Mouse (Mus musculus): ENCODE results near the gene Chst15. TPM values are rescaled to one million over a fixed set of nuclear protein-coding genes. Genes with fewer than 3 reads are reported as not detected.

Gene Chst15
- total RNA-seq, 2 experiments from 2014 or later, result 15.3 to 16.7 TPM

DNA sequence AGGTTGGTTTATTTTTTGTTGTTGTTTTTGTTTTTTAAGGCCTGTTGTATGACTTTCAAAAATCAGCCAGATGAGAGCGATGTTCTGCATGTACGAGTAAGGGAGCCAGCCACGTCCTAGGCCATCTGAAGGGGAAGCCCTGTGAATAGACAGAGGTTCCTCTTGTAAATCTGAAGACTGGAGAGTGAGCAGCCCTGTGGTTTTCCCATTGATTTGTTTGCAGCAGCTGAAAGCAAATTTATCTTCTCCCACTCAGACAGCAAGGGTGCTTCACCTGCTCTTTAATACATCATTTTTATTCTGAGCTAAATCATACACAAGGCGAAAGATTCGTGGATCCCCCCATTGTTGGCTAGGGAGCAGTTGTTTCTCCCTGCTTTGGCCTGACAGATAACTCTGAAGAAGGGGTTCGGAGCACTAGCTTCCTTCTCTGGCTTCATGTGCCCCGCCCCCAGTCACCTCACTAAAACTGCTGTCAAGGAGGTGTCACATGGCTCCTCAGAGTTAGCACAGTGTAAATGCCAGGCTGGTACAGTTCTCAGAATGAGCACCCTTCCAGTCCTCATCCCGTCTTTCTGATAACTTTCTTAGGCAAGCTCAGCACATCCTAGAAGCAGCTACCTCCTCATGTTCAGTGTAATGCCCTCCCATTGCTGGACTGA, 12.5 kb downstream of the Chst15 start:
- intact Hi-C loops (cut with DNase I), result no loop called here
- no peak for DNase-seq

DNA sequence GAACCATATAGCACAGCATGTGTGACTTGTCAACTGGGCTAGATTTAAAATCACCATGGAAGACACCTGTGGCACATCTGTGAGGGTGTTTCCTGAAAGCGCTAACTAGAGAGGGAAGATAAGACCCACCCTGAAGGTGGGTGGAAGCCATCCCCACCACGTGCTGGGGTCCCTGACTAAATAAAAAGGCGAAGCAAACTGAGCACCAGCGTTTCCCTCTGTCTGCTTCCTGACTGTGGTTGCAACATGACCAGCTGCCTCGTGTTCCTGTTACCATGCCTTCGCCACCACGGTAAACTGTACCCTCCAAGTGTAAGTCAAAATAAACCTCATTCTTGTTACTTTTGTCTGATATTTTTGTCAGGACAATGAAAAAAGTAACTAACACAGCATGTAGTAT, 13.0 kb downstream of the Chst15 start:
- intact Hi-C loops (cut with DNase I), result no loop called here
- no peak for DNase-seq

DNA sequence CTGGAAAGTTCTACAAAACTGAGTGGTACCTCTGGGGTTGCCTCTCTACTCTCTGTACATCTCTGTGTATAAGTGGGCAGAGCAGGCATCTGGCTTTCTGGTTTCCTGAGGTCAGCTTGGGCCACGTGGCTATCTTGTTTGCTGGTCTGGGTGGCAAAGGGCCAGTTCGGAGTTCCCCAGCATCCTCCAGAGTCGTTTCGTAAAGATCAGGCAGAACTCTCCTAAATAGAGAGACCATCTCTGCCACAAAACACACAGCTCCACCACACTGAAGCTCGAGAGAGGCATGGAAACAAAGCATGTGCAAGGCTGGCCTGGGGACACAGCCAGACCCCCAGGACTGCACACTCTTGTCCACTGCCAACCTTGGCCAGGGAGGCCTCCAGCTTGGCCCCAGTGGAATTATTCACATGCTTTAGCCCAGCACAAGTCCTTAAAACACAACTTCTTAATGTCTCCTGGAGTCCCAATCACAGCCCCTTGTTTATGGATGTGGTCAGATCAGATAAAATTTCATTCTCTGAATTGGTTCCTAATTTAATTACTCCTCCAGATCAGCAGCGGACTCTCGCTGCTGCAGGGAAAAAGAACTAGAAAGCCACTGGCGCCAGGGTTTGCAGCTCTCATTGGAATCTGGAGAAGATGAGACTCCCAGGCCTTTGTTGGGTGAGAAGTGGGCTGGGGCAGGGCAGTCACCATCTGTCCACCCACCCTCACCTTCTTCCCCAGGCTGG, 14.4 kb downstream of the Chst15 start:
- intact Hi-C loops (cut with DNase I), result no loop called here
- DNase-seq, result peak in 1 of 2 experiments; percentile 50

DNA sequence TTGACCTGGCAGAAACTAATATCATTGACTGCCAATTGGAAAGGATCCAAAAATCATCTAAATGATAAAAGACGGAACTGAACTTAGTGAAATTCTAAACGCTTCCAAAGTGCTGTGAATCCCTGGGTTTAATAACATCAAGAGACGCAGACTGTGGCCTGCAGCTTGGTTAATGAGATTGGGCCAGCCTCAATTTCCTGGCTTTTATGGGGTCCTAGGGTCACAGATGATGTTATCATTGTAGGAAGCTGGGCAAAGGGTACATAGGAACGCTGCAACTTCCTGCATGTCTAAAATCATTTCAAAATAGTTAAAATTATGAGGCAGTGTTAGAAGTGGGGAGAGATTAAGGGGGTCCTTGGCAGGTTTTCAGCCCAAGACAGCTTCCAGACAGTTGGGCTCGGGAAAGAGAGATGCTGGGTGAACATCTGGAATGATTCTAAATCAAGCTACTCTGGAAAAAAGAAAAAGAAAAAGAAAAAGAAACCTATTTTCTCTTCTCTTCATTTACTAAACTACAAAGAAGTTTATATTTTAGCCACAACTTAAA, 17.3 kb downstream of the Chst15 start:
- intact Hi-C loops (cut with DNase I), result no loop called here
- DNase-seq, result no peak

DNA sequence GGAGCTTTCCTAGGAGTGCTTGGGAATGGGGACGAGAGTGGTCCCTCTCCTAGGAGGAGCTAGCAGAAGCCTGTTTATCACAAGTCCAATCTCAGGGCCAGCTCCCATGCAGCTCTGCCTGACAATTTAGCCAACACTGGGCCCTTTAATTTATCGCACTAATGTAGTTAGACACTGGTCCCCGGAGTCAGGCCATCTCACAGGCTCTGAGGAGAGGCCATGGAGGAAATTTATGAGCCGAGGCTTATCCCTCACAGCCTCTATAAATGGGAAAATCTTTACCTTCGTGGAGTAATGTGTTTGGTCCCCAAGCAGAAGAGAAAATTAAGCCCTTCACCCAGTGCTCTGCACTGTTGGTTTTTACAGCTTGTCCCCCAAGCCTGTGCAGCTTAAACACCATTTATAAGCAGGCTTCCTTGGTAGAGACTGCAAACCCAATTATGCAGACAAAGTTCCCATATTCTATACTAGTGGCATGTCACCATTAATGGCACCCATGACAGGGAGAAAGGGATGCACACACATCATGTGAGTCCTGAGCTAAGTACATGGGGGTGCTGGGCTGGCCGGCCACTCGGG, 18.5 kb downstream of the Chst15 start:
- DNase-seq, result no peak
- intact Hi-C loops (cut with DNase I), result no loop called here

DNA sequence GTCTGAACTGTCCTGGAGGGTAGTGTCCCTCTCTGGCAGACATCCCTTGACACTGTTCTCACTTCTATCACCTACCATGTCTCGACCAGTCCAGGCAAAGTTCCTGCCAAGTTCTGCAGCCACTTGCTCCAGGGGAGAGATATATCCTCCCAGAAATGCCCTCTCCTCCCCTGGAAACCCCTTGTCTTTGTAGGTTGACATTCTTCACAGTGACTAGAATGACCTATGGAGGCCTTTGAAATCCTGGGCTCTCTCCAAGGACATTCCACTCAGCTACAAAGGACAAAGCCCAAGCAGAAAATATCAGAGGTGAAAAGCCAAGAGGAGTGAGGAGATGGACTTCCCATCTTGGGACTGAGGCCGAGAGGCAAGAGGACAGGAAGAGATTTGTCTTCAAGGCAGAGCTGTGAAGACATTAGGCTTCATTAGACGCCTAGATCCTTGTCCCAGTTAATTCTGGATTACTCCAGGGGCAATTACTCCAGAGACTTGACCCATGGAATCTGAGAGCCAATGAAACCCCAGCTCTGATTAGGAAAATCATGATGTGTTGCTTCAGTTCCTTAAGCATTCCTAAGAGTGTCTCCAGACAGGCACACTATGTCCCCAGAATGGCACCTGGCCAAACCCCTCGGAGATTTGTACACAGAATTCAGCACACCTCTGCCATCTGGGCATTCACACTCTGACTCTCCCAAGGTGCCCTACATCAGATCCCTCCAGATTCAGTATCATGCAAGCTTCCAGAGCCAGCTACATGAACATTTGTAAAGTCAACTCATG, 20.2 kb downstream of the Chst15 start:
- intact Hi-C loops (cut with DNase I), result no loop called here
- no peak for DNase-seq

DNA sequence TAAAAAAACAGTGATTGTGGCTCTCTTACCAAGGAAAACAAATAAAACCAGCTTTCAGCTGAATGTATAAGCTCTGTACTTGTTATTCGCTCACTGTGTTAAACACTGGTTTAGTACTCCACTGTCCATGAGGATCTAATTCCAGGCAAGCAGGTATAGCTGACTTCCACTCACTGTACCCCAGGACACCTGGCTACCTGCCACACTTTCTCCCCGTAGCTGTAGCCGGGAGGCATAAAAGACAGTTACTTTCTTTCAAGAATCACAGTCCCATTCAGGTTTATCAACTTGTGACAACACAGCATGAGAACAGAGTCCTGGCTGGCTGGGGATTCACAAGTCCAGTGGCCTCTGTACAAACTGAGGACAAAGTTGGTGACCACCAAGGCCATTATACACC, 20.9 kb downstream of the Chst15 start:
- intact Hi-C loops (cut with DNase I), result no loop called here
- DNase-seq, result no peak

DNA sequence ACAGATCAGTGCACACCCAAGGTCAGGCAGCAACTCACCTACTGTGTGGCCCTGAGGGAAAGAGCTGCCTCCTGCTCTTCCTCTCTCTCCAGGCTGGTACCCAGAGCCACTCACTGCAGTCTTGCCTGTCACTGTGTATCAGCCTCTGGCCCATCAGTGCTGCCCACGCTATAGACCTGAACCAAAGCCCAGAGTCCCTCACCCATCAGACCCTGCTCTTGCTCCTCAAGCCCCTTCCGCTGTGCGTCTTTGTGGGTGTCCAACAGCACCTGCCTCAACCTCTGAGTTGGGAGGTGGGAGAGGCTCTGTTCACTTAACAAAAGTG, 29.7 kb downstream of the Chst15 start:
- intact Hi-C loops (cut with DNase I), result loop anchor here (2.0 kb wide), 1 partner anchor 27 kb away; no protein-coding TSS in a partner anchor
- DNase-seq, result no peak

DNA sequence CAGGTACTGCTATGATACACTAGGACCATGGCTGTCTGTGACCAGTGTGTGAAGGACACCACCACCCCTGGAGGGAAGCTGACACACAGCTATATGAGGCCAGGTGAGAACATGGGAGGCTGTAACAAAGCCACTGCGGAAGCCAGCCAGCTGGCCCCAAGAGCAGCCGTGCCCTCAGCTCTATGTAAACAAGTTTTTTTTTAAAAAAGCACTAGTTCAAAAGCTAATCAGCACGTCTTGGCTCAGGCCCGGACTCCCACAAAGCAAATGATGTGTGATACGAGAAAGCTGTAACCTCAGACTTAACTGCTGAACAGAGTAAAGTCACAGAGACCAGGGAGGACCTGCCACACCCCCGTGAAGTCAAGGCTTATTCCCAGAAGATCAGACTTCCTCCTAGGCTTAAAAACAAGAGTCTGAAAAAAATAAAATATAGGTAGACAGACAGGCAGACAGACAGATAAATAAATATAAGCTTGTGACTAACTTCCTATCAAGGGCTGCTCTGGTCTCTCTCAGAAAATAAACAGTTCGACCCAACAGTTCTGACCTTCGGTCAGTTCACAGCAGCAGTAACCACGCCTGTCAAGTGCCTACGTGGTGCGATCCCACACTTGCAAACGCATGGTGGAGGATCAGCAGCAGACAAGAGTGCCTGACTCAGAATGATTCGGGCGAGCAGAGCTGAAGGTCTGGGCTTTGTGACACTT, 30.2 kb downstream of the Chst15 start:
- intact Hi-C loops (cut with DNase I), result loop anchor here (2.0 kb wide), 1 partner anchor 28 kb away; no protein-coding TSS in a partner anchor
- no peak for DNase-seq

DNA sequence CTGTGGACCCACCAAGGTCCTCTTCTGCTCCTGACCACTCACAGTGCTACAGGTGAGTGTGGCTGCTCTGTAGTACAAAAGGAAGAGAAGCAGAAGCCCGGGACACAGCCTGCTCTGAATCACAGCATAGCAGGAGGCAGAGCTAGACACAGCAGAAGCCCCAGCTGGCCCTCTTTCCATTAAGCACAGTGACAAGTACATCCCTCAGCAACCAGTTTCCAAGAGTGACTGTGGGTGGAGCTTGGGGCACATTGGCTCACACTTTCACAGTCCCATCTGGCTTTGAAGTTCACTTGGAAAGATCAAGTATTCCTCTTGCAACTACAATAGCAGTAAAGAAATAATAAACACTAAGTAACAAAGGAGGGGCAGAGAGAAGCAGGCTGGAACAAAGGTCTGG, 32.2 kb downstream of the Chst15 start:
- DNase-seq, result no peak
- intact Hi-C loops (cut with DNase I), result no loop called here

DNA sequence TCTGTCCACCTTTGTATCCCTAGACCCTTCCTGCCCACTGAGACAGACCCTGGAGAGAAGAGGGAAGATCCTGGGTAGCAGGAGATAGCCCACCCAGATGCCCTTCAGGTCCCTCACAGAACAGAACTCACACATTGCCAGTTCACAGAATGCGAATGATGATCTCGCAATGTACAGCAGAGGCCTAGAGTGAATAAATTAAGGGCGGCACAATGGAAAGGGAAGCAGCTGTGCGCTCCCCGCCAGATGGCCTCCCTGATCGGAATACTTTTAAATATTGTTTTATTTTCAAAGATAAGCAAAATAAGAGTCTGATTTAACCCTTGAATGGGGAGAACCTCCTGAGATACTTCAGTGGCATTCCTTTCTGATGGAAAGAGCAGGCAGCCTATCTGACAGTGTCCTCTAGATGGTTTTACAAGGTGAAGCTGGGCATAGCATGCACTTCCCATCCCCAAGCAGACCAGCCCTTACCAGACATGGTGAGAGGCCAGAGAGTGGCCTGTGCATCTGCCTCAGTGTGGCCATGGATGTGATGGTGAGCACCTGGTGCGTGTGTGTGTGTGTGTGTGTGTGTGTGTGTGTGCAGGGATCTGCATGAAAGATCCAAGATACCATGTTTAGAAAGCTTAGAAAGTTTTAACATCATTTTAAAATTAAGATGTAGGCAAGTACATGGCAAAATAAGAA, 32.8 kb downstream of the Chst15 start:
- no peak for DNase-seq
- intact Hi-C loops (cut with DNase I), result no loop called here

DNA sequence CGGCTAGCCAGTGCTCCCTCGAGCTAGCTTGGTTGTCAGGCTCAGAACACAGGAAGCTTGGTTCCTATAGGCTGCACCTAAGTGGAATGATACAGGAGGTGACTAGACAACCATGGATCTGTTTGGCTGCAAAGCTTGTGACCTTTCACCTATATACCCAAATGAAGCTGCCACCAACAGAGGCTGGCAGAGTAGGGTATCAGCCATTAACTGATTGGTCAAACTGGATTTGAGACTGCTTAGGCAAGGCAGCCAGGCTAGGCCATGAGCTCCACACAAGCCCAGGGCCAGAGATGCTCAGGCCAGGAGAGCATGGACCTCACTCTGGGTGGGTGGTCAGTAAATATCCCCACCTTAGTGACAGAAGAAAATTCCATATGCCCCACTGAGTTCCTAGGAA, 34.5 kb downstream of the Chst15 start:
- DNase-seq, result peak in 1 of 2 experiments; percentile 36

DNA sequence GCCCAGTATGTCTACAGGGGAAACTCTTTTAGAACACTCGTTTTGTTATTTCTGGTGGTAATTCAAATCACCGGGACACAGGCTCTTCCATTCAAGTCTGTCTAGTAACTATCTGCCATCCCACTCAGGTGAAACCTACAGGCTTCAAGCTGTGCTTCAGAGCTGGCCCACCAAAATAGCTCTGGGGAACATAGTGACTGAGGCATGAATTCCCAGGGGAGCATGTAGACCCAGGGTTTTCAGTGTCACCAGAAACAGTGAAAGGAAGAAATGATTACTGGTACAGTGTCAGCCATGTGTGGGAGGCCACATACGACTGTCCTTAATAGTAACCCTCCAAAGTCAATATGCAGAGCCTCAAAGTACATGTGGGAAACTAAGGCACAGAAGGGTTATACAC, 34.9 kb downstream of the Chst15 start:
- DNase-seq, result no peak
- intact Hi-C loops (cut with DNase I), result loop anchor here (2.0 kb wide), 1 partner anchor 33 kb away; no protein-coding TSS in a partner anchor

More for the DNA sequence above, 34.5 kb downstream of the Chst15 start:
- intact Hi-C loops (cut with DNase I), result loop anchor here (2.0 kb wide), 1 partner anchor 34 kb away; no protein-coding TSS in a partner anchor

DNA sequence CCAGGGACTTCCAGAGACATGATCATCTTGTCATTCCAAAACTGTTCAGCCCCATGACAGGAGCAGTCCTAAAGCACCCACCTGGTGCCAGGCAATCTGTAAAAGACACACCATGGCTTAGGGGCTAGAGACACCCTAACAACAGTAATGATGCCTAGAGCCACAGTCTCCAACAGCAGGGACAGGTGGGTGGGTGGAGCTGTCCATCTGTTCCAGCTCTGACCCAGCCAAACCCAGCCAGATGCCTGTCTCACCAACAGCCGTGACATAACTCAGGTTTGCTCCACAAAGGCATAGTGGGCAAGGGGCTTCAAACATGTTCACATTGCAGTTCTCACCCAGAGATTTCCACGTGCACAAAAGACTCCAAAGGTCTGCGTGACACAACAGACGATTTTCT, 35.3 kb downstream of the Chst15 start:
- DNase-seq, result no peak
- intact Hi-C loops (cut with DNase I), result loop anchor here (2.0 kb wide), 1 partner anchor 33 kb away; no protein-coding TSS in a partner anchor

DNA sequence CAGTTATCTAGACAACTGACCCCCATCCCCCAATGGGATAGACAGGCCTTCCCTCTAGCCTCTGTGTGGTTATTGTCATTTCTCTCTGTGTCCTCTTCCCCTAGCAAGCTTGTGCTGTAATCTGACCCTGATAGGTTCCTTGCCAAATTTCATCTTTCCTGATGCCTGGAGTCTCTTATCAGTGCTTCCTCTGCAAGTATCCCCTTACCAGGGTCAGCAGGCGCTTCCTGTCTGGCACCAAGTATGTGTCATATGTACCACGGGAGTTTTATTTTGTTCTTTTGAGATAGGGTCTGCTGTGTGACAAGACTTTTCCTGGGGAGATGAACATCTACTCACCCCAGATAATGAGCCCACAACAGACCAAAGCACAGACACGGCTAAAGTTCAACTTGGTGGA, 38.4 kb downstream of the Chst15 start:
- intact Hi-C loops (cut with DNase I), result no loop called here
- no peak for DNase-seq

DNA sequence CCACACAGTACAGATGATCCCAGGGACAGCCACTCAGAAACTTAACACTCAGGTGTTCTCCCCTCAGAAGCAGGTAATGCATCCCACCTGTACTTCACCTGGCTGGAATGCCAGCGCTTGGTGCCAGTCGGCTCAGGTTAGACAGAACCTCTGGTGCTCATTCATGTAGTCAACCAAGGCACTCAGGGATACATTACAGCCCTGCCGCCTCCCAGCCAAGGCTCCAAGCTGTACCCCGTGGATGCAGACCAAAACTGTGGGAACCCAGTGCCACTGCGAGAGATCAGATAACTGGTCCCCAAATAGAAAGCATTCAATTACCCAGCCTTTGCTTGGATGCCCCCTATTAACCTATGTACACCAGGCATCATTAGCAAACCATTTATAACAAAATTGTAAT, 40.7 kb downstream of the Chst15 start:
- intact Hi-C loops (cut with DNase I), result no loop called here
- DNase-seq, result no peak

DNA sequence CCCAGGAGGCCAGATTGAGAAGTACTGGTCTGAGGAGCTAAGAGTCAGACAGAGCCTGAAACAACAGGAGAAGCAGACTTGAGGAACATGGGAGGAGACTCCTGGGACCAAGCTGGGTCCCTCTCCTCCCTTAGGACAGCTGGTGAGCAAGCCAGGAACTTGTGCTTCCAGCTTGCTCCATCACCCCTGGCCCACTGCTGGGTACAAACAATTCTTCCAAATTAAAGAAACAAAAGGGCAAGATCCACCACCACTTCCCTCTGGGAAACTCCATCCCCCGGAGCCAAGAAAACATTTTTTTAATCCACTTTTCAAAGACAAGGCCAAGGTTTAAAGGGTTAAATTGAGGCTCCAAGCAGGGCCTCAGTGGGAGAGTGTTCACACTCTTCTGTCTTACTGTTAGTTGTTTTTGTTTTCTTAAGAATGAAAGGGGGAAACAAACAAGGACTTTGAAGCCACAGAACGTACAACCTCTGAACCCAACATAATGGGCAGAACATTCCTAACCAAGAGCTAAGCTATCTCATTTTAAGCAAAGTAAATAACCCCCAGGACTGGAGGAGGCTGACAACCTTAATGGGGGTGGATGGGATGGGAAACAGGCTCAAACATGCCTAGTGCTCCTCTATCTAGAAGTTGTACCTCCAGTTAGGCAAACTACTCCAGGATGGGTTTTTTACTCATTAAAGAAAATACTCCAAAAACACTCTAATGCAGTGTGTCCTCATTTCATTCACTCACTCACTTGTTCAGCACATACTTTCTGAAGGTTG, 43.1 kb downstream of the Chst15 start:
- intact Hi-C loops (cut with DNase I), result no loop called here
- no peak for DNase-seq

DNA sequence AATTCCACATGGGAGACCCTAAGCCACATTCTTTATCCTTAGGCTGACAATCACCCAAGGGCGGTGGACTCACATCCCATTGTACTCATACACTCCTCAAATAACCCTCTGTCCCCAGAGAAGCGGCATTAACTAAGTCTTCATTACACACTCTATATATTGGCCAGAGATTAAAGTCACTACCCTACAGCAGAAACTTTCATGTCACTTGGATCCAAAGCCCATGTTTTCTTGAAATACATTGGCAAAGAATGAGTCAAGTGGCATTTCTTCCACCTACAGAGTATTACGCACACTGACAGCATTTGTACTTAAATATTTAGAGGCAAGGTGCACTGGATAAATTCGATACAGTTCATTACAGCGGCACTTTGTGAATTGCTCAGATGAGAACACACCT, 44.0 kb downstream of the Chst15 start:
- intact Hi-C loops (cut with DNase I), result no loop called here
- DNase-seq, result no peak

DNA sequence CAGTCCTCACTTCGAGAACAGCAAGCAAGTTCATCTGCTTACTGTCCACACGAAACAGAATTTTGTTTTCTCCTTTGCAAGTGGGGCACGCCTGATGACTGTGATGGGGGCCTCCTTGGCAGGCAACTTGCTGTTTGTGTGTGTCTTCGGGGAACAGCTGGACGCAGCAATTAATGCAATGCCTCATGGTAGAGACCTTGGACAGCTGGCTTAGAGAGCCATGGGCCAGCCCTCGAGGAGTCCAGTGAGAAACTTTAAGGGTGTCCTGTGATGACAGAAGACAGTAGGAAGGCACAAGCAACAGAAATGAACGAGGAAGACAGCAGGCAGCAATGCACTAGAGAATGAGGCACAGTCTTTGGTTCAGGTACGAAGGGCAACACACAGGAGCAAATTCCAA, 46.7 kb downstream of the Chst15 start:
- intact Hi-C loops (cut with DNase I), result no loop called here
- no peak for DNase-seq

All from heart, postnatal 10 days (tissue).